Mouse (Mus musculus): ENCODE results near the gene Aff3. TPM values are rescaled to one million over a fixed set of nuclear protein-coding genes. Genes with fewer than 3 reads are reported as not detected.
"Not testable (repeated sequence)": the region's sequence is repeated elsewhere in the genome, so short reads cannot be mapped to it uniquely, and the experiment has no call there.

The Aff3 gene
- total RNA-seq, 1 experiment = 1.7 TPM

DNA sequence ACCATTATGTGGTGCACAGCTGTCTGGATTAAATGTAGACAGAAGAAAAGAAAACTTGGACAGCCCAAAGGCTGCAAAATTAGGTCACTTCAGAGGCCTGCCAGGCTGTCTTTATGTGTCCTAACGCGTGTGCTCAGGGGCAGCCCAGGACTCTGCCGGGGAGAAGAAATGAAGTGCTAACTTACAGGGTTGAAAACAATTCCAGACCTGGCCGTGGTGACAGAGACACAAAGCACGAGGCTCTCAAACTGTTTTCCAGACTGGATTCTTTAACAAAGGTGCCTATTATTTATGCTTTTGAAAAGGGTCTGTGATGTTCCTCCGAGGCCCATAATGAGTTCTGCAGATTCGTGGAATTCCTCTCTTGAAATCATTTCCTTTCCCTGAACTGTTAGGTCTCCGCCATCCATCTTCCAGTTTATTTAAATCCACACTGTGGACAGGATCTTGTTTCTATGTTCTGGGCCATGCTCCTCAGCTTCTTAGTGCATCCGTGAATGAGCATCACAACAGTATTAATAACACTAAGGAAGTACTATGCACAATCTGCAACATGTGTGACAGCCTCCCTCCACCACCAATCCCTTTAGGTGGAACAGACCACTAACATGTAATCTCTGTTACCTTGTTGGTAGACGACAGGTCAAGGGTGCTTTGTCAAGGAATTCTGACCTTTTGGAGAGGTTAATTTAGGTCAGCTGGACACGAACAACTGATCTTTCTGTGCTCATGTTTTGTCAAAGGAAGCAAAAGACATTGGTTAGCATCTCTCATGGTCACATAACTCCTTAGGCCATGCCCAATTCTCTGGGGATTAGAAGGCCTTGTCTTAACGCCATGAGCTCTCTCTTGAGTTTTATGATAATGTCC lies 228.0 kb downstream of the Aff3 start:
- DNase-seq (ENCODE audit: low read depth, low spot score) = no peak
- no peak overlapping the region for H3K27ac ChIP-seq (ENCODE audit: insufficient read depth, low read depth, low read length, poor library complexity, severe bottlenecking)
- H3K36me3 ChIP-seq (ENCODE audit: control insufficient read depth, insufficient read depth, low read length, poor library complexity, severe bottlenecking) = no peaks in the 10 kb centered on the region
- TF ChIP-seq HCFC1 (IDR thresholded peaks at IDR 0.05; ENCODE audit: borderline replicate concordance, insufficient read depth, low read length) (no peak), MAFK (IDR thresholded peaks at IDR 0.05; ENCODE audit: insufficient read depth, low read depth, low read length) (no peak), CHD2 (IDR thresholded peaks at IDR 0.05; ENCODE audit: low read depth, low read length) (no peak), ZNF384 (IDR thresholded peaks at IDR 0.05; ENCODE audit: low read depth, low read length) (no peak), ZC3H11A (IDR thresholded peaks at IDR 0.05; ENCODE audit: borderline replicate concordance, low read depth, low read length) (no peak)
- in situ Hi-C loops (cut with MboI; ENCODE audit: low sequenced_read_pairs in 2 of 2, unreplicated experiment in 2 of 2) = no loop called here
- H3K9ac ChIP-seq (ENCODE audit: insufficient read depth, low read depth, low read length, poor library complexity, severe bottlenecking) = no peak overlapping the region
- H3K4me1 ChIP-seq (ENCODE audit: control insufficient read depth in 2 of 2, insufficient read depth in 2 of 2, low read length in 2 of 2, poor library complexity in 1 of 2) = no peaks in the 10 kb centered on the region
- no peak overlapping the region for H3K4me3 ChIP-seq (ENCODE audit: insufficient read depth in 1 of 2, low read depth in 1 of 2, low read length in 2 of 2, poor library complexity in 1 of 2, severe bottlenecking in 1 of 2)
- H3K9me3 ChIP-seq (ENCODE audit: control insufficient read depth, insufficient read depth, low read depth, low read length) = no peaks in the 10 kb centered on the region

DNA sequence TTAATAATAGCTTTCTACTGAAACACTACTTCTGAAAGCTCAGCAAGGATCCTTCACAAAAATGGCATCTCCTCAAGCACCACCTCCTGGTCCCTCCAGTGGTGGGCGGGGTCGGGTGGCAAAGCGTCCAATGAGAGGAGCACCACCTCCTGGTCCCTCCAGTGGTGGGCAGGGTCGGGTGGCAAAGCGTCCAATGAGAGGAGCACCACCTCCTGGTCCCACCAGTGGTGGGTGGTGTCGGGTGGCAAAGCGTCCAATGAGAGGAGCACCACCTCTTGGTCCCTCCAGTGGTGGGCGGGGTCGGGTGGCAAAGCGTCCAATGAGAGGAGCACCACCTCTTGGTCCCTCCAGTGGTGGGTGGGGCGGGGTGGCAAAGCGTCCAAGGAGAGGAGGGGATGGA lies 234.4 kb downstream of the Aff3 start:
- H3K9ac ChIP-seq (ENCODE audit: insufficient read depth, low read depth, low read length, poor library complexity, severe bottlenecking); in situ Hi-C loops (cut with MboI; ENCODE audit: low sequenced_read_pairs in 2 of 2, unreplicated experiment in 2 of 2); H3K4me3 ChIP-seq (ENCODE audit: insufficient read depth in 1 of 2, low read depth in 1 of 2, low read length in 2 of 2, poor library complexity in 1 of 2, severe bottlenecking in 1 of 2); DNase-seq (ENCODE audit: low read depth, low spot score); H3K4me1 ChIP-seq (ENCODE audit: control insufficient read depth in 2 of 2, insufficient read depth in 2 of 2, low read length in 2 of 2, poor library complexity in 1 of 2); H3K9me3 ChIP-seq (ENCODE audit: control insufficient read depth, insufficient read depth, low read depth, low read length); H3K36me3 ChIP-seq (ENCODE audit: control insufficient read depth, insufficient read depth, low read length, poor library complexity, severe bottlenecking); H3K27ac ChIP-seq (ENCODE audit: insufficient read depth, low read depth, low read length, poor library complexity, severe bottlenecking): not testable (repeated sequence)

DNA sequence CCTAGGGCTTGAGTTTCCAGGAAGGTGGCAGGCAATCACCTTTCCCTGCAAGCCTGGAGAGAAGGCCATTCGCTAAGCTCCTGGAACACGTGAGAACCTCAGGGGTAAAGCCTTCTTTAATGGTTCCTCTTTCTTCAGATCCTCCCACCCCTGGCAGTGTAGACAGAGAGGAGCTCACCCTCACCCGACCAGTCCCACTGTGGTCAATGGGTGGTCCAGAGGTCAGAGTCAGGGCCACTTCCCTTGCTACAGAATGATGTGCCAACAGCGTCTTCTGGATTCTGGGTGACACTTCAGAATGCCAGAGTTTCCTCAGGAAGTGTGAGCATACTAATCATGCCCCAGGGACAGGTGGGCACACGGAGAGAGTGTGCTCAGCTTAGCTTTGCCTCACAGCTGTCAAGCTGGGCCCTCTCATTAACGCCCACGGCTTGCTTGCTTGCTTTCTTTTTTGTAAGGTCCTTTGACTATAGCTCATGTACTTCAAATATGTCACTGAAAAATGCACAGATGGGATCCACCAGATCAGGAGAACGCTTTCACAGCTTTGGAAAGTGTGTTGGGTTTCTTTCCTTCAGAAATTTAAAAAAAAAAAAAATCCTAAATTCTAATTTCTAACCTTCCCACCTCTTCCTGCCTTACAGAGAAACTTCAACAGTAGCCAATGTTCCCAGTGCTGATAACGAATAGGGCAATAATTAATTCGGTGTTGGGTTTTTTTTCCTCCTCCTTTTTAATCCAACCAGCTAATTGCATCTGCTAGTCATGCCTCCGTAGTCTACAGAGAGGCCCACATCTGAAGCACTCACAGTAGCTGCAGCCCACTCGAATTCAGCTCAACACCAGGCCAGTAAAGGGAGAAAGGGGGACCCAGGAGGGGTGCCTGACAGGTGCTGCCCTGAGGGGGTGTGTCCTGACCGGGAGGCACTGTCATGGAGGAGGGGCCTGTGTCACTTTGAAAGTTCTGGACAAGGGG lies 235.8 kb downstream of the Aff3 start:
- no peak for DNase-seq (ENCODE audit: low read depth, low spot score)
- H3K27ac ChIP-seq (ENCODE audit: insufficient read depth, low read depth, low read length, poor library complexity, severe bottlenecking) = no peak overlapping the region
- no peak overlapping the region for H3K4me3 ChIP-seq (ENCODE audit: insufficient read depth in 1 of 2, low read depth in 1 of 2, low read length in 2 of 2, poor library complexity in 1 of 2, severe bottlenecking in 1 of 2)
- no peaks in the 10 kb centered on the region for H3K36me3 ChIP-seq (ENCODE audit: control insufficient read depth, insufficient read depth, low read length, poor library complexity, severe bottlenecking)
- no peaks in the 10 kb centered on the region; the same call in 1 of the 2 replicates for H3K9me3 ChIP-seq (ENCODE audit: control insufficient read depth, insufficient read depth, low read depth, low read length)
- TF ChIP-seq ZC3H11A (IDR thresholded peaks at IDR 0.05; ENCODE audit: borderline replicate concordance, low read depth, low read length) (no peak), HCFC1 (IDR thresholded peaks at IDR 0.05; ENCODE audit: borderline replicate concordance, insufficient read depth, low read length) (no peak), MAFK (IDR thresholded peaks at IDR 0.05; ENCODE audit: insufficient read depth, low read depth, low read length) (no peak), ZNF384 (IDR thresholded peaks at IDR 0.05; ENCODE audit: low read depth, low read length) (no peak), CHD2 (IDR thresholded peaks at IDR 0.05; ENCODE audit: low read depth, low read length) (no peak)
- H3K9ac ChIP-seq (ENCODE audit: insufficient read depth, low read depth, low read length, poor library complexity, severe bottlenecking) = no peak overlapping the region
- in situ Hi-C loops (cut with MboI; ENCODE audit: low sequenced_read_pairs in 2 of 2, unreplicated experiment in 2 of 2) = no loop called here
- H3K4me1 ChIP-seq (ENCODE audit: control insufficient read depth in 2 of 2, insufficient read depth in 2 of 2, low read length in 2 of 2, poor library complexity in 1 of 2) = no peaks in the 10 kb centered on the region

DNA sequence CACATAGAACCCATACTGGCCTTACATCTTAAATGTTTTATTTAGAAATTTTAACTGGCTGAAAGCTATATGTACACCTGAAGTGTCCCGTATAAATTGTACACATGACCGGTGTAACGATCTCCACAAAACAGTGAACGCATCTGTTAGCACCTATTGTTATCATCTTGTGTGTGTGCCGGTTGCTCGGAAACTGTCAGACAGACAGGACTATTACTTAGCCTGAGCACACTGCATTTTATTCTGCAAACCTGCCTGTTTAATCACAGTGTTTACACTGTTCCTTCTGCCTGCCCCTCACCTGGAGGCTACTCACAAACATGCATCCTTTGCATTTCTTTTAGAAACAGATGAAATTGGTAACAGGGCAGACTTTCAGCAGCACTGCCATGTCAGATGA lies 241.8 kb downstream of the Aff3 start:
- in situ Hi-C loops (cut with MboI; ENCODE audit: low sequenced_read_pairs in 2 of 2, unreplicated experiment in 2 of 2) = no loop called here
- TF ChIP-seq HCFC1 (IDR thresholded peaks at IDR 0.05; ENCODE audit: borderline replicate concordance, insufficient read depth, low read length) (no peak), MAFK (IDR thresholded peaks at IDR 0.05; ENCODE audit: insufficient read depth, low read depth, low read length) (no peak), ZNF384 (IDR thresholded peaks at IDR 0.05; ENCODE audit: low read depth, low read length) (no peak), CHD2 (IDR thresholded peaks at IDR 0.05; ENCODE audit: low read depth, low read length) (no peak), ZC3H11A (IDR thresholded peaks at IDR 0.05; ENCODE audit: borderline replicate concordance, low read depth, low read length) (no peak)
- Histone ChIP-seq H3K36me3 (ENCODE audit: control insufficient read depth, insufficient read depth, low read length, poor library complexity, severe bottlenecking) (no peaks in the 10 kb centered on the region), H3K4me3 (ENCODE audit: insufficient read depth in 1 of 2, low read depth in 1 of 2, low read length in 2 of 2, poor library complexity in 1 of 2, severe bottlenecking in 1 of 2) (no peak overlapping the region), H3K9ac (ENCODE audit: insufficient read depth, low read depth, low read length, poor library complexity, severe bottlenecking) (no peak overlapping the region), H3K27ac (ENCODE audit: insufficient read depth, low read depth, low read length, poor library complexity, severe bottlenecking) (no peak overlapping the region), H3K9me3 (ENCODE audit: control insufficient read depth, insufficient read depth, low read depth, low read length) (no peaks in the 10 kb centered on the region; the same call in 1 of the 2 replicates), H3K4me1 (ENCODE audit: control insufficient read depth in 2 of 2, insufficient read depth in 2 of 2, low read length in 2 of 2, poor library complexity in 1 of 2) (no peaks in the 10 kb centered on the region)
- DNase-seq (ENCODE audit: low read depth, low spot score) = no peak
